Mouse (Mus musculus): ENCODE measurements around the gene Fancf.

Gene Fancf

DNA sequence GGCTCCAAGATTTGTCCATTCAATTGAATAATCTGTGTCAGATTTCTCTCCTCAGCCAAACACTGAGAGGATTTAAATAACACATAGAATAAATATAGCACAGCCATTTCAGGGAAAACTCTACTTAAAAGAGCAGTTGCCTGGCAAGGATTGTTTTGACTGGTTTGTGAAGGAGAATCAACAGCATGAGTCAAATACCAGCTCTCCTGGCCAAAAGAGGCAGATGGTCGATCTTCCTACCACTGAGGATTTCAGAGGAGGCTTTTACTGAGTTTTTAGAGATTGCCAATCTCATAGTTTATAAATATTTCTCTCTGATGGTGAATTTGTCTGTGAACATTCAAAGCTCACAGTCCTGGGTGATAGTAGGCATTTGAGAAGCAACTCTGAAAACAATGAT, 42.2 kb downstream of the Fancf start:
- no peak overlapping the region for H3K4me3 ChIP-seq (replicated peaks; ENCODE audit: low read length)
- TF ChIP-seq POU5F1 (IDR thresholded peaks at IDR 0.05; ENCODE audit: borderline replicate concordance, low read length) (no peak), CTCF (conservative IDR thresholded peaks at IDR 0.05; ENCODE audit: low read length) (no peak), NANOG (IDR thresholded peaks at IDR 0.05; ENCODE audit: borderline replicate concordance, low read length) (no peak)
- no peaks in the 10 kb centered on the region for H3K4me1 ChIP-seq (replicated peaks; ENCODE audit: low read depth, low read length)
- no peaks in the 10 kb centered on the region for H3K9me3 ChIP-seq (ENCODE audit: low read length)
- H3K27me3 ChIP-seq (ENCODE audit: insufficient read depth, low read length), result no peaks in the 10 kb centered on the region
- H3K36me3 ChIP-seq (ENCODE audit: insufficient read depth, low read length), result no peaks in the 10 kb centered on the region

DNA sequence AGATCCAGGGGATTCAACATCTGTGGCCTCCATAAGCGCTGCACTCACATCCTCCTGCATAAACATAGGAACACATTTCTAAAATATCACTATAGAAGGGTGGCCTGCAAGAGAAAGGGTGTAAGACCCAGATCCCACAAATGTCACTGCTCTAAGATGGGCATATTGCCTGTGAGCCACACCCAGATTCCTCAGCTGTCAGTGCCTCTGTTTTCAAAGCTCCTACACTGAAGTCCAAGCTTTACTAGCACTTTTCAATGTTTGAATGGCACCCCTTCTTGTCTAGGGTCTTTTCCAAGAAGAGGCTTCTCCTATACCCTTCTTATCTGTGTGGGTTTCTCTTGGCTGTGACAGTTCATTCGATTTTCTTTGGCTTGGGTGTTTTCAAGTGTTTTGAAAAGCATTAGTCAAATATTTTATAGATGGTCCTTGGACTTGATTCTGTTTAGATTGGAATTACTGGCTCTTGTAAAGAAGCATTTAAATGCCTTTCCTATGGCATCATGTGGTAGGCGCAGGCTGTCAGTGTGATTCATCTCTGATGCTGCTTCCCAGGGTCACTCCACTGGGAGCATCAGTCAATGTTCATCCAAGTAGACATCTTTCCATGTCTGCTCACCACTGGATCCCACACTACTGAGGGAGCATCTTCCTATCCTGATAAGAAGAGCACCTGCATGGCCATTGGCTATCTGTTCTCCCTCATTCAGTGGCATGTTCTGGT, 43.7 kb downstream of the Fancf start:
- no peak overlapping the region for H3K4me3 ChIP-seq (replicated peaks; ENCODE audit: low read length)
- no peaks in the 10 kb centered on the region for H3K36me3 ChIP-seq (ENCODE audit: insufficient read depth, low read length)
- H3K4me1 ChIP-seq (replicated peaks; ENCODE audit: low read depth, low read length), result no peaks in the 10 kb centered on the region
- TF ChIP-seq CTCF (conservative IDR thresholded peaks at IDR 0.05; ENCODE audit: low read length) (no peak), NANOG (IDR thresholded peaks at IDR 0.05; ENCODE audit: borderline replicate concordance, low read length) (no peak), POU5F1 (IDR thresholded peaks at IDR 0.05; ENCODE audit: borderline replicate concordance, low read length) (no peak)
- no peaks in the 10 kb centered on the region for H3K27me3 ChIP-seq (ENCODE audit: insufficient read depth, low read length)
- H3K9me3 ChIP-seq (ENCODE audit: low read length), result no peaks in the 10 kb centered on the region

DNA sequence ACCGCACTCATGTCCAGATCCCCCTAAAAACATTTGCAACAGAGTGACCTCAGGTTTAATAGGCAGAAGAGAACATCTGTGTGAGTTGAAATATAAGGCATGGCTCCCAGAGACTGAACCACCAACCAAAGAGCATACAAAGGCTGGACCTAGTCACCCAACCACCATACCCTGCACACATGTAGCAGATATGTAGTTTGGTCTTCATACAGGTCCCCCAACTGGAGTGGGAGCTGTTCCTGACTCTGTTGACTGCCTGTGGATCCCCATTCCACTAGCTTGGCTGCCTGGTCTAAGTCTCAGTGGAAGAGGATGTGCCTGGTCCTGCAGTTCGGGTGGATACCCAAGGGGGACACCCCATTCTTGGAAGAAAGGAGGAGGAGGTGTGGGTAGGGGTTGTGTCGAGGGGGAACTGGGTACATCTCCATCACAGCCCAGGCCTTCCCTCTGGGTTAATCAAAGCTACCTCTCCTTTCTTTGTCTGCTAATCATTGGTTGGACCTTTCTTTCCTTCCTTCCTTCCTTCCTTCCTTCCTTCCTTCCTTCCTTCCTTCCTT, 45.7 kb downstream of the Fancf start:
- Histone ChIP-seq H3K27me3 (ENCODE audit: insufficient read depth, low read length) (no peaks in the 10 kb centered on the region), H3K4me3 (replicated peaks; ENCODE audit: low read length) (no peak overlapping the region), H3K4me1 (replicated peaks; ENCODE audit: low read depth, low read length) (no peaks in the 10 kb centered on the region), H3K9me3 (ENCODE audit: low read length) (no peaks in the 10 kb centered on the region), H3K36me3 (ENCODE audit: insufficient read depth, low read length) (no peaks in the 10 kb centered on the region)
- TF ChIP-seq POU5F1 (IDR thresholded peaks at IDR 0.05; ENCODE audit: borderline replicate concordance, low read length), result no peak
- TF ChIP-seq CTCF (conservative IDR thresholded peaks at IDR 0.05; ENCODE audit: low read length), result no peak

DNA sequence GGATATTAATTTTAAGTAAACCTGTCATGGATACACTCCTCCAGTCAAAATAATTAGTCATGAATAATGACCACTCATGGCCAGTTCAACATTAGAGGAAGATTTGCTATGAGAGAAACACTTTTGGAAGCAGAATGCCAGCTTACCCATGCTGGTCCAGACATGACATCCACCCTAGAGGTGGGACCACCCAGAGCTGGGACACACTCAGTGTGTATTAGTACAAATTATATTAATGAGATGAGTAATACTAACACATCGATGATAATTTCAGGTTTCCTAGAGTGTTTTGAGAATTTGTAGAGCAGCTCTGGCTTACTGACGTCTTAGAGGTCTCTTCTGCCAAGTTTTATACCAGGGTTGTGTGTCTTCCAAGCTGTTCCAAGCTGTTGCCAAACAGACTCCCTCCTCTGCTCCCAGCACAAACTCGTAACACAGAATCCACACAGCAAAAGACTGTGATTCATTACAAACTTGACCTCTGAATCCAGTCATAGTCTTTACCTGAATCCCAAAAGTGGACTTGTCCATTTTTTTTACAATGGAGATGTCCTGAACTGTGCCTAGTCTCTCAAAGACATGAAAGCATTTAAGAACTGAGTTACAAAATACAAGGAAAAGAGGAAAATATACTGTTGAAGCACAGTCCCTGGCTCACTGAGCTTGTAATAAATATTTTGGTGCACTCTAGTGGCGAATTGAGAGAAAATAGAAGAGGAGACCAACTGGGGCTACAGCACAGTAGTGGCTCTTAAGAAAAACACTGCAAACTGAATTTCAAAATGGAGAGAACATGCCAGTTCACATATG, 46.4 kb downstream of the Fancf start:
- no peaks in the 10 kb centered on the region for H3K9me3 ChIP-seq (ENCODE audit: low read length)
- TF ChIP-seq CTCF (conservative IDR thresholded peaks at IDR 0.05; ENCODE audit: low read length) (no peak; the same call in 1 of the 2 replicates), NANOG (IDR thresholded peaks at IDR 0.05; ENCODE audit: borderline replicate concordance, low read length) (no peak), POU5F1 (IDR thresholded peaks at IDR 0.05; ENCODE audit: borderline replicate concordance, low read length) (no peak)

More for the DNA sequence above, 46.4 kb downstream of the Fancf start:
- Histone ChIP-seq H3K4me1 (replicated peaks; ENCODE audit: low read depth, low read length) (no peaks in the 10 kb centered on the region), H3K4me3 (replicated peaks; ENCODE audit: low read length) (no peak overlapping the region), H3K27me3 (ENCODE audit: insufficient read depth, low read length) (no peaks in the 10 kb centered on the region), H3K36me3 (ENCODE audit: insufficient read depth, low read length) (no peaks in the 10 kb centered on the region)
